Mouse (Mus musculus) left cerebral cortex, adult 2 months (tissue): ENCODE measurements at regions not wholly inside any gene's neighbourhood (a gene's known extent, or its start where the extent isn't known, plus 50 kb on each side); places are given as distances from the start of the nearest gene placed in this dataset.
"Not testable (repeated sequence)": the region's sequence is repeated elsewhere in the genome, so short reads cannot be mapped to it uniquely, and the experiment has no call there.

Experiments used
- DNase-seq, 2 experiments: peaks; one replicate each; pipeline ENCODE4 v3.0.0; 2021 to 2022; ENCODE audit warnings: low spot score in 2 of 2, mixed read lengths in 1 of 2; ENCODE audit errors: extremely low spot score in 1 of 2
- H3K27ac ChIP-seq: fragments of 200-600 bp; 2 replicates; pipeline ENCODE4 v1.8.1; 2022
- H3K4me3 ChIP-seq: fragments of 200-600 bp; 2 replicates; pipeline ENCODE4 v1.8.1; 2022
- CTCF ChIP-seq: fragments of 200-600 bp; IDR thresholded peaks from 2 replicates; pipeline ENCODE4 v1.8.1; 2022; ENCODE audit warnings: antibody characterized with exemption, mild to moderate bottlenecking, moderate library complexity
- intact Hi-C: fragments of 180-260 bp; cut with DNase I; formaldehyde crosslinking; loops from one replicate; pipeline ENCODE4 v1.15.1; 2025

DNA sequence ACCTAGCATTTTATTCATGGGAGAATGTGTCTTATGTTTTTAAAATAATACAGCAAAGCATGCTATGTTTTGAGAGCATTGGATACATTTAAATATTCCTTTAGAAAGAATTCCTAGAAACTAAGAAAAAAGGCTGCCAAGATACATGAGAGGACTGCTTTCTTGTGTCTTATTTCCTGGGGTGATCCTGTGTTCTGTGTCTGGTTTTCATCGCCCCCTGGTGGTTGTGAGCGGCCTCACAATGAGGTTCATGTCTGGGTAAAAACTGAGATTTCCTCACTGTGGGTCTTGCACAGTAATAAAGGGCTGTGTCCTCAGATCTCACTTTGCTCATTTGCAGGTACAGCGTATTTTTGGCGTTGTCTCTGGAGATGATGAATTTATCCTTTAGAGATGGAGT, 469.2 kb downstream of the Adam6a start:
- DNase-seq, result peak in 1 of 2 experiments; percentile 44
- intact Hi-C loops, result loop anchor here (5.0 kb wide), 1 partner anchor 71 kb away; no protein-coding TSS in a partner anchor
- not testable (repeated sequence) for H3K4me3 ChIP-seq, H3K27ac ChIP-seq
- peak; percentile 43 for TF ChIP-seq CTCF

DNA sequence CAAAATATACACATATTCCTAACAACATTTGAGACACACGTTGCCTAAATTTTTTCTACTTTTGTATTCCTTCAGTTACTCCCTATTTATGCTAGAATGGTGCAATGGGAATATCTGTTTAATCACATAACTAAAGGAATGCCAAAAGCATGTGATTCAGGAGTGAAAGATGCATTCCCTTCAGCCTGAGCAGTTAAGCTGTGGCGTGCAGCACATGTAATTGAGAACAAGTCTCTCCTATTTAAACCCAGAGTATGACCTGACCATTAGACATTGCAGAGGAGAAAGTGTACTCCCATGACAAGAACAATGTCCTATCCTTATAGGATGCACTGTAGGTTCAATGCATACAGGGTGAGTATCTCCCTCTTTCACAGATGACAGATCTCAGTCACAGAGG, 493.3 kb downstream of the Adam6a start:
- DNase-seq, intact Hi-C loops, H3K27ac ChIP-seq, H3K4me3 ChIP-seq: not testable (repeated sequence)

DNA sequence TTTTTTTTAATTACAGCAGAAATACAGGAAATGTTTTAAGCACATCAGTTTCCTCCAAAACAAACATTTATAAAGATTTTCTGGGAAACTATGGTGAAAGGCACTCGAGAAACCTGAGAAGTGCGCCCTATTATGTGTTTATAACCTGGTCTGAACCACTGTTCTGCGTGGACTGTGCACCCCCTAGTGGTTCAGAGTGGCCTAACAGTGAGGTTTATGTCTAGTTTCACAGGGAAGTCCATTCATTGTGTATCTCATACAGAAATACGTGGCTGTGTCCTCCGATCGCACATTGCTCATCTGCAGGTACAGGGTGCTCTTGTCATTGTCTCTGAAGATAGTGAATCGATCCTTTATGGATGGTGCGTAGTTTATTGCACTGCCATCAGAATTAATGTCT, 504.3 kb downstream of the Adam6a start:
- intact Hi-C loops, H3K27ac ChIP-seq, H3K4me3 ChIP-seq, DNase-seq: not testable (repeated sequence)
- TF ChIP-seq CTCF, result peak; percentile 48

DNA sequence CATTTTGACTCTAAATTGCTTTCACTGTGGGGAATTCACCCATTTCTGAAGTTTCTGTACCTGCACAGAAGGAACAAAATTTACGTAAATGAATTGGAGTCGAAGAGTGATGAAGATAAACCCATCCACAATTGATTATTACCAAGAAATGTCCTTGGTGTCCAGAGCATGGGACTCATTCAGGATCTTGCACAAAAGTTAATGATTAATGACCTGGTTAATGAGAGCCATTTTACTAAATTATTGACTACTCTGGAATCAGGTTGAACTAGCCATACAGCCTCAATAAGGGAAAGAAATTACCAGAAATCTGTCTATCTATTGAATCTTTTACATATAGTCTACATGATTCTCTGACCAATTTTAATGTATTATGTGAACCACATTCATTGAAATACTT, 509.6 kb downstream of the Adam6a start:
- TF ChIP-seq CTCF, result no peak
- Histone ChIP-seq H3K27ac (no peak overlapping the region), H3K4me3 (no peak overlapping the region)
- intact Hi-C loops, result loop anchor here (1.0 kb wide), 1 partner anchor 68 kb away; no protein-coding TSS in a partner anchor
- DNase-seq, result no peak

DNA sequence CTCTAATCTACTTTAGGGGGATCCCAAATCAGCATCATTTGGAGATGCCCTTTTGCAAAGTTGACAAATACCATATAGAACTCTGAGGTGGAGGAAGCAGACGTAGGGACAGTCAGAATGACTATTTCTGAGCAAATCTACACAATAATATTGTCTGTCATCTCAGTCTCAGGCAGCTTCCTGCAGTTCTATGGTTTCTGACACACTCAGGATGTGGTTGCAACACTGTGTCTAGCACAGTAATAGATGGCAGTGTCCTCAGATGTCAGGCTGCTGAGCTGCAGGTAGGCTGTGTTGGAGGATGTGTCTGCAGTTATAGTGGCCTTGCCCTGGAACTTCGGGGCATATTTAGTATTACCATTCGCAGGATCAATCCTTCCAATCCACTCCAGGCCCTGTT, 515.9 kb downstream of the Adam6a start:
- intact Hi-C loops, result no loop called here
- no peak for DNase-seq
- no peak overlapping the region for H3K4me3 ChIP-seq
- H3K27ac ChIP-seq, result no peak overlapping the region
- no peak for TF ChIP-seq CTCF

DNA sequence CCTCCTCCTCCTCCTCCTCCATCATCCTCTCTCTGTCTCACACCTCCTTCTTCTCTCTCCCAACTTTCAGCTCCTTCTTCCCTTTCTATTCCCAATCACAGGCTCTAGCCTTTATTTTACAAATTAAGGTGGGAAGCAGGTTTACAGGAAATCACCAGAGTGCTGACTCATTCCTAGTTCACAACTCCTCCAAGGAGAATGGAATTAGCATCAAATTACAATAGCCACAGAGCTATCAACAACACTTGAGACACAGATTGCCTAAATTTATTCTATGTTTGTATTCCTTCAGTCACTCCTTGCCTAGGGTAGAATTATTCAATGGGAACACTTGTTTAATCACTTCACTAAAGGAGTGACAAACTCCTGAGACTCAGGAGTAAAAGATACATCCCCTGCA, 523.5 kb downstream of the Adam6a start:
- TF ChIP-seq CTCF, result no peak
- no peak overlapping the region for H3K4me3 ChIP-seq
- DNase-seq, result no peak
- no peak overlapping the region for H3K27ac ChIP-seq
- intact Hi-C loops, result no loop called here

DNA sequence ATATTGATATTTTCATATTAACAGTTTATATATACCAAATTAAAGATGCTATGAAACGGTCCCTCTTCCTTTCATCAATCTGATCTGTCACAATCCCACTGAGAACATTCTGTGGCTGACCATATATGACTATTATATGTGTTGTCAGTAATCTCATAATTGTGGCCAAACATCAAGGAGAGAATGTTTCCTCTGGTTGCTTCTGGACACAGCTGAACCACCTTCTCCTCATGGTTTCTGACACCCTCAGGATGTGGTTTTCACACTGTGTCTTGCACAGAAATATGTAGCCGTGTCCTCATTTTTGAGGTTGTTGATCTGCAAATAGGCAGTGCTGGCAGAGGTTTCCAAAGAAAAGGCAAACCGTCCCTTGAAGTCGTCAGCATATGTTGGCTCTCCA, 565.0 kb downstream of the Adam6a start:
- H3K4me3 ChIP-seq, intact Hi-C loops: not testable (repeated sequence)
- peak in 1 of 2 experiments; percentile 9 for DNase-seq

DNA sequence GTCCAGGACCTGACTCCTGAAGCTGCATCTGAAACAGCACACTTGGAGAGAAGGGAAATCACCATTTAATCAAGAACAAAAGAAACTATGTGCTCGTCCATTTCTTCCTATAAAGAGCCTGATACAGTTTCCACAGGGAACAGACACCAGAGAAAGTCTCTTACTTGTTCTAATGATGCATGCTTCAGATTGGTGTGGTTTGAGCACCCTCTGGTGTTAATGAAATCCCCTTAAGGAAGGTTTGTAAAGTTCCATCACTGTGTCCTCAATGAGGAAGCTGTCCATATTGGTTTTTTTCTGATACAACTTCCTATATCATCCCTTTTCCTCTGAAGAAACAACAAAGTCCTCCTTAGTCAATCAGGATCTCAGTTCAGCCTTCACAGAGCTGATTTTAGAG, 591.2 kb downstream of the Adam6a start:
- intact Hi-C loops, result no loop called here
- no peak for DNase-seq
- Histone ChIP-seq H3K4me3 (no peak overlapping the region), H3K27ac (no peak overlapping the region)
- no peak for TF ChIP-seq CTCF

More for the DNA sequence above, 565.0 kb downstream of the Adam6a start:
- H3K27ac ChIP-seq, result not testable (repeated sequence)

DNA sequence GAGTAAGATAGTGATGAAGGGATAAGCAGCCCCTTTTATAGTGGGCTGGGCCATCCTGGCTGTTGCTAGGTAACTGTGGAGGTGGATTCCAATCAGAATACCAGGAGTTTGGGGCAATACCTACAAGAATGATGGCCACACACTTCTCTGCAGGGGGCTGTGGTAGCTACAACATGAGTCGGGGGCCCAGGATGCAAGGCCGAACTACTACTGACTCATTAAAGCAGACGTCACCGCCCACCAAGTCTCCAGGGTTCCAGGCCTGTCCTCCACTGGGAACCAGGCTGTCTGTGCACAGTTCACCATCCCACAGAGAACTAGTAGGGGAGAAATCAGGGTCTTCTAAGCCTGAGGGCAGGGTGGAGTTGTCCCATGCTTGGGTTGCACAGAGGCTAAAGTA, 605.1 kb downstream of the Adam6a start:
- H3K27ac ChIP-seq, result no peak overlapping the region
- no peak overlapping the region for H3K4me3 ChIP-seq
- intact Hi-C loops, result no loop called here
- DNase-seq, result no peak
- no peak for TF ChIP-seq CTCF

DNA sequence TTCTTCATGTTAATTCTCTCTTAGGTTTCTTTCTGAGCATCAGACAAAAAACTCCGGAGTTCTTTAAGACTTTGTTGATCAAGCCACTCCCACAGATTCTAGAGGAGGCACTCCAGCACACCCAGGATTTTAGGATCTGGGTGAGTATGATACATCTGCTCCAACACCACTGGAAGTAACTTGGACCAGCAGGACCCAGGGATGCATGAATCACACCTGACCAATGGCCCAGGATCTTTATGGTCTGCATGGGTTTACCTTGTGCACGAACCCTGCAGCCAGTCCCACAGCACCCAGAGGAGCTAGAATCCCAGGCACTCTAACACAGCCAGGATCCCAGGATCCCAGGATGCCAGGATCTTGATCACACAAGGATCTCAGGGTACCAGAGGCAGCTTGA, 628.6 kb downstream of the Adam6a start:
- no peak for DNase-seq
- intact Hi-C loops, result no loop called here
- Histone ChIP-seq H3K27ac (no peak overlapping the region), H3K4me3 (no peak overlapping the region)
- TF ChIP-seq CTCF, result no peak

DNA sequence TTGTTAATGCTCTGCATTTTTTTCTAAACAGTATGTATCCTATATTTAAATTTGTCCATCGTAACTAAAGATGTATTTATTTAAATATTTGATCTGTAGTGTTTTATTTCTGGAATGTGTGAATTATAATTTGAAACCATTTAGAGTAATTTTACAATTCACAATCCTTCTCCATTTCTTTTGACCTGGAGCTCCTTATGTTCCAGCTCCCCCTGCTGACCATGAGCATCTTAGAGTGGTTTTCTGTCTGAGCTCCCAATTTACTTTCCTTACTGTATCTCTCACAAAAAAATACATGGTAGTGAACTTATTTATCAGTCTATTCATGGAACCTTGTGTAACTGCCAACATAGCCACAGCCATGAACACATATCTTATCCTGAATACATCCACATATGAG, 655.8 kb downstream of the Adam6a start:
- intact Hi-C loops, result no loop called here
- H3K4me3 ChIP-seq, result no peak overlapping the region
- no peak for DNase-seq
- no peak; the same call in 1 of the 2 replicates for TF ChIP-seq CTCF
- no peak overlapping the region for H3K27ac ChIP-seq

DNA sequence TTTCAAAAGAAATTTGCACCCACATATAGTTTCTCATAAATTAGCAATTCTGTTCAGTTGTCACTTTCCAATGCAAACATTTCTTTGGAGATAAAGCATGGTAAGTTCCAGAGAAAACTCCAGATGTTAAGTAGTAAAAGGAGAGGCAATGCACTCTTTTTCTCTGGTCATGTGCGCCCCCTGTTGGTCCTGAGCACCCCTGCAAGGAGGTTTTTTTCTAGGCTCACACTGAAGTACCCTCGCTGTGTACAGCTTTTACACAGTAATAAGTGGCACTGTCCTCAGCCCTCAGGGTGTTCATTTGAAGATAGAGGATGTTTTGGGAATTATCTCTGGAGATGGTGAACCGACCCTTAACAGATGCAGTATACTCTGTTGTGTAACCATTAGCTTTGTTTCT, 678.8 kb downstream of the Adam6a start:
- no peak for DNase-seq
- Histone ChIP-seq H3K27ac (no peak overlapping the region), H3K4me3 (no peak overlapping the region)
- no peak; the same call in 1 of the 2 replicates for TF ChIP-seq CTCF
- intact Hi-C loops, result no loop called here
